In genomic region chr13:30767477-30768127, GRCm38 (mm10) we compare ENCODE assay signal across 13 mouse cellular contexts. TPM values are rescaled to one million over a fixed set of nuclear protein-coding genes. Genes with fewer than 3 reads are reported as not detected.
"Had no signal": no experiment of that assay in that cellular context is flagged by ENCODE, and none has a peak within 500 bp of the region (broad histone marks: within the 10 kb centered on the region; RNA-seq: fewer than 3 reads in every experiment).

No protein-coding gene starts in this region.

- H3K27me3 ChIP-seq: limb, embryonic 15.5 days; midbrain, embryonic 13.5 days had no signal

- H3K27ac ChIP-seq: kidney, postnatal 0 days; limb, embryonic 15.5 days; liver, embryonic 14.5 days; midbrain, embryonic 13.5 days; stomach, postnatal 0 days had no signal

- H3K9ac ChIP-seq: limb, embryonic 15.5 days; liver, embryonic 14.5 days; midbrain, embryonic 13.5 days had no signal

- H3K36me3 ChIP-seq: limb, embryonic 15.5 days; midbrain, embryonic 13.5 days had no signal

- H3K4me1 ChIP-seq: limb, embryonic 15.5 days; midbrain, embryonic 13.5 days had no signal

- H3K4me3 ChIP-seq: limb, embryonic 15.5 days; midbrain, embryonic 13.5 days had no signal

- DNase-seq: kidney, adult 8-10 months; kidney, postnatal 36 days; layer of hippocampus, adult 9-11 months; layer of hippocampus, postnatal 36 days; lung, adult 18-20 months; right cerebral cortex, postnatal 14 days had no signal

RNA-seq across cellular contexts. Expression of gene Irf4, which starts 18.6 kb away (rescaled TPM):
- polyA plus RNA-seq: limb, embryonic 11.5 days; neural tube, embryonic 14.5 days had no signal
